ENCODE assay signal across 17 mouse cellular contexts in genomic region chr4:149303502-149303901, GRCm38 (mm10). TPM values are rescaled to one million over a fixed set of nuclear protein-coding genes. Genes with fewer than 3 reads are reported as not detected.
DNase-seq lines count a peak whose midpoint lies in the region; ATAC-seq and TF ChIP-seq lines count a peak whose summit lies in the region.
"Had no signal": no experiment of that assay in that cellular context is flagged by ENCODE, and none has a peak within 500 bp of the region (broad histone marks: within the 10 kb centered on the region; RNA-seq: fewer than 3 reads in every experiment).

No protein-coding gene starts in this region.

- intact Hi-C loops in gastrocnemius, adult 2 months (cut with DNase I): no loop called here
- intact Hi-C loops in gastrocnemius, postnatal 14 days (cut with DNase I; ENCODE audit: low total_unique reads): no loop called here

- no peak for TF ChIP-seq POLR2A in myocyte (IDR thresholded peaks at IDR 0.05; ENCODE audit: insufficient read length, low read depth)

- H3ac ChIP-seq in myocyte (ENCODE audit: control insufficient read depth, insufficient read length): no peak overlapping the region

- H3K27ac ChIP-seq in gastrocnemius, adult 2 months: peak overlapping the region; percentile 97
- H3K27ac ChIP-seq in layer of hippocampus, adult 2 months: peak overlapping the region; percentile 99
- H3K27ac ChIP-seq in forebrain, embryonic 15.5 days (replicated peaks): no peak overlapping the region
- H3K27ac ChIP-seq: embryonic facial prominence, embryonic 10.5 days had no signal

- peak overlapping the region; percentile 92 for H3K4me3 ChIP-seq in gastrocnemius, adult 2 months
- peak overlapping the region; percentile 37 for H3K4me3 ChIP-seq in layer of hippocampus, adult 2 months
- peak overlapping the region; percentile 6; the same call in 1 of the 2 replicates for H3K4me3 ChIP-seq in forebrain, embryonic 15.5 days
- no peak overlapping the region for H3K4me3 ChIP-seq in myocyte
- H3K4me3 ChIP-seq: embryonic facial prominence, embryonic 10.5 days had no signal

- 0 out of 2 replicates have a peak overlapping the region, but pooled peaks have one; percentile 15 for H3K9ac ChIP-seq in forebrain, embryonic 15.5 days (replicated peaks)

- no peaks in the 10 kb centered on the region for H3K27me3 ChIP-seq in forebrain, embryonic 15.5 days
- no peaks in the 10 kb centered on the region for H3K27me3 ChIP-seq in myocyte (ENCODE audit: control insufficient read depth, insufficient read depth, insufficient read length)

- H3K36me3 ChIP-seq in forebrain, embryonic 15.5 days: no peaks in the 10 kb centered on the region
- peaks cover 3% of the 10 kb centered on the region for H3K36me3 ChIP-seq in myocyte (ENCODE audit: control insufficient read depth, insufficient read depth)
- H3K36me3 ChIP-seq: embryonic facial prominence, embryonic 10.5 days had no signal

- H3K9me3 ChIP-seq in forebrain, embryonic 15.5 days: no peaks in the 10 kb centered on the region
- H3K9me3 ChIP-seq: embryonic facial prominence, embryonic 10.5 days had no signal

- TF ChIP-seq CTCF in gastrocnemius, adult 2 months (IDR thresholded peaks at IDR 0.05): no peak
- TF ChIP-seq CTCF in layer of hippocampus, adult 2 months (conservative IDR thresholded peaks at IDR 0.05): no peak

- H3K4me1 ChIP-seq in forebrain, embryonic 15.5 days: peaks cover 63% of the 10 kb centered on the region

- no peak for ATAC-seq in forebrain, embryonic 15.5 days (replicated peaks)
- ATAC-seq: inflammation-experienced regulatory T-cells, adult 6 months had no signal

- H3K79me2 ChIP-seq in myocyte (ENCODE audit: control insufficient read depth, insufficient read depth): peaks cover 85% of the 10 kb centered on the region

- DNase-seq in gastrocnemius, adult 2 months: no peak
- DNase-seq in gastrocnemius, postnatal 14 days: no peak
- DNase-seq in layer of hippocampus, adult 2 months (ENCODE audit: low spot score in 2 of 2): no peak
- no peak for DNase-seq in layer of hippocampus, postnatal 25 days (ENCODE audit: extremely low spot score in 1 of 2, low spot score in 1 of 2)
- no peak for DNase-seq in cerebellum, adult 18-20 months
- no peak for DNase-seq in urinary bladder, postnatal 4 days (ENCODE audit: low spot score in 2 of 2)
- DNase-seq: adrenal gland, postnatal 36 days; cerebellum, adult 11-12 months; gastrocnemius, postnatal 36 days; kidney, postnatal 14 days; lung, adult 18-20 months; right cerebral cortex, adult 18-20 months; thymus, adult 18-20 months had no signal

- WGBS in forebrain, embryonic 15.5 days: 31% methylated on average over 5 of the region's 5 CpGs

- peak overlapping the region; percentile 8 for H3K4me2 ChIP-seq in forebrain, embryonic 15.5 days (replicated peaks)
- H3K4me2 ChIP-seq in myocyte (ENCODE audit: low read depth): peak overlapping the region; percentile 8

TF ChIP-seq in myocyte, 11 proteins besides CTCF, POLR2A, EP300 and RAD21:
- TF ChIP-seq E2F4 (IDR thresholded peaks at IDR 0.05; ENCODE audit: insufficient read depth) (no peak), MYOD1 (IDR thresholded peaks at IDR 0.05; ENCODE audit: control insufficient read depth in 1 of 3, insufficient read length in 2 of 3, low read depth in 2 of 3) (no peak), TCF3 (IDR thresholded peaks at IDR 0.05; ENCODE audit: insufficient read length, low read depth) (no peak), SRF (IDR thresholded peaks at IDR 0.05; ENCODE audit: control insufficient read depth, insufficient read length, low read depth) (no peak), REST (IDR thresholded peaks at IDR 0.05; ENCODE audit: insufficient read depth, insufficient read length) (no peak), CEBPB (IDR thresholded peaks at IDR 0.05; ENCODE audit: insufficient read depth, poor library complexity, severe bottlenecking) (no peak), USF1 (IDR thresholded peaks at IDR 0.05; ENCODE audit: low read depth) (no peak), POLR2AphosphoS2 (IDR thresholded peaks at IDR 0.05; ENCODE audit: insufficient read length, low read depth) (no peak), MYOG (IDR thresholded peaks at IDR 0.05; ENCODE audit: control insufficient read depth in 1 of 3, insufficient read depth in 1 of 3, insufficient read length in 2 of 3, low read depth in 2 of 3) (no peak), MAX (IDR thresholded peaks at IDR 0.05; ENCODE audit: low read depth) (no peak)

RNA-seq across cellular contexts. Expression of gene Kif1b, which starts 4.0 kb away (rescaled TPM):
- total RNA-seq in gastrocnemius, adult 2 months (2021): 100 to 1,000 TPM; 256 to 358 TPM
- 100 to 1,000 TPM; 221 to 265 TPM for total RNA-seq in gastrocnemius, postnatal 14 days (2021)
- total RNA-seq in layer of hippocampus, adult 2 months (2021): 100 to 1,000 TPM; 403 to 414 TPM
- 100 to 1,000 TPM; 372 to 435 TPM for total RNA-seq in layer of hippocampus, postnatal 25 days (2021)
- polyA plus RNA-seq in forebrain, embryonic 15.5 days (2015; fragmentation: Nextera tagmentation; extraction: Ambion mirVana): 135 and 141 TPM in 2 replicates
- polyA plus RNA-seq in myocyte (2012; fragmentation: generic; extraction: Trizol): 26.7 TPM
